Mouse (Mus musculus) liver, embryonic 14.5 days (tissue): ENCODE measurements around the gene Prr12.

Source experiments
- CTCF ChIP-seq: IDR thresholded peaks from 2 replicates; pipeline ENCODE4 v1.5.1; 2016; ENCODE audit warnings: antibody characterized with exemption, low read depth, control low read depth
- EP300 ChIP-seq: IDR thresholded peaks from 2 replicates; pipeline ENCODE4 v1.6.1; 2016; ENCODE audit warnings: antibody characterized with exemption, low read depth

GRCm38 (mm10) chr7:45043307-45043706 is 9.4 kb downstream of the Prr12 start:
- TF ChIP-seq EP300 (no peak), CTCF (no peak)
